Mouse (Mus musculus) ZHBTc4 (cell line): ENCODE measurements at regions not wholly inside any gene's neighbourhood (a gene's known extent, or its start where the extent isn't known, plus 50 kb on each side); places are given as distances from the start of the nearest gene placed in this dataset.

Source experiments
- DNase-seq: peaks from one replicate; pipeline ENCODE4 v3.0.0-alpha.2; 2011; ENCODE audit warnings: low read depth, low spot score

DNA sequence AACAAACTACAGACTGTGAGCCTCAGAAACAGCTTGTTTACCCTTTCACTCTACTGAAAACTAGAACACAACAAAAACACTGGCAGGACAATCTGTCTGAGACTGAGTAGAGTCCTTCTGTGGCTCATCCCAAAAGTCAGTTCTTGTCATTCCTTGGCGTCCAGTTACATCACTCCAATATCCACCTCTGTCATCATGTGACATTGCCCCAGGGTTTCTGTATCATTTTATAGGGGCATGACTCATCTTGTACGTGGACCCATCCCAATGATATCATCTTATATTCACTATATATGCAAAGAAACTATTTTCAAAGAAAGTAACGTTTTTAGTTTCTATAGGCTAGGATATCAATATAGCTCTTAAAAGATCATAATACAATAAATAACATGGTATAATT lies 152.3 kb downstream of the Dkk2 start:
- DNase-seq = no peak

- DNase-seq = no peak
Observed at GRCm38 (mm10) chr3:132257834-132258233, 172.7 kb downstream of the Dkk2 start.

GRCm38 (mm10) chr3:132269641-132270040 lies 184.5 kb downstream of the Dkk2 start:
- no peak for DNase-seq

- DNase-seq = no peak
Observed at GRCm38 (mm10) chr3:132274786-132275185, 189.7 kb downstream of the Dkk2 start.

- DNase-seq = no peak
Observed at GRCm38 (mm10) chr3:132277771-132278170, 192.7 kb downstream of the Dkk2 start.

GRCm38 (mm10) chr3:132287714-132288113 lies 202.6 kb downstream of the Dkk2 start:
- DNase-seq = no peak

DNA sequence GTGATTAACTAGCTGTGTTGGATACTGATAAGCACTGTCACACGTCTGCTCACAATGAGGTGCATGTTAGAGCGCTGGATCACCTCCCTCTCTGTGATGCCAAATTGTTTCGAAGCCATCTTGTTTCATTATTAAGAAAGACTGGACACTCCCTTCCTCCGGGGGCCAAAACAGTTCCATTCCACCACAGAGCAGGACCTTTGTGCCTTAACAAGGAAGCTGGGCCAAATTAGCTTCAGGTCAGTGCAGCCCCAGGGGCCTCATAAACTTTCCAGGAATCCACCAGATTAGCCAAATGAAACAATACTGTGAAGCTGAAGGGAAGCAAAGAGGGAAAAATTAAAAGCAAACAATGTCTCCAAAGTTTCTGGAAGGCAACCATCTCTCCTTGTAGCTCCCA lies 241.9 kb downstream of the Dkk2 start:
- no peak for DNase-seq

DNA sequence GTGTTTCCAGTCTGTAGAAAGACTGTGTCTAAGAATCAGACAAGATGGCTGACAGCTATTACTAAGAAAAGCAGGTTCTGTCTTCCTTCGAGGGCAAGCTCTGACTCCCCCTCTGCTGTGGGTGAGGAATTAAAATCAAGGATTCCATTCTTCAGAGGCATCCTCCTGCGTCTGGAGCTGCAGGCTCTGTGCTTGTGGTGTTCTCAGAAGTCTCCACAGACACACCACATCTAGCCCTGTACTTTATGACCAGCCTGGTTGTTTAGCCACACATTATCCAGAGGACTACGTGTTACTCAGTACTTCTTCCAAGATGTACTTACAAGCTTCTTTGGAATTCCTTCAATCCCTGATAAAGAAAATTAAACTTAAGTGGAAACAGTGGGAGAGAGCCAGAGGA lies 258.5 kb downstream of the Dkk2 start:
- DNase-seq = no peak

GRCm38 (mm10) chr3:132345856-132346255 lies 260.8 kb downstream of the Dkk2 start:
- no peak for DNase-seq

DNA sequence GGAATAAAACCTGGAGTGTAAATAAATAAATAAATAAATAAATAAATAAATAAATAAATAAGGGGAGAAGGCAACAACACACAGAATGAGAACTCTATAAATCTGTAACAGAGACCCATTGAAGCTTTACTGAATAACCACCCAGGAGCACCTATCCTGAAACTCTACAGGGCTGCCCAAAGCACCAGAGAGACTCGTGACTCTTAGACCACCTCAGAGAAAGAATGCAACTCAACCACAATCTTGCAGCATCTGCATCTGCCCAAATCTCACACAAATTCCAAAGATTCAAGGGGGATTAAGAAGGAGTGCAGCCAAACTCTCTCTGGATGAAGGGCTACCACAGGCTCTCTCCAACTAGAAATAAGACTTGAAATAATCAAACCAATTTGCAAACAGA lies 264.5 kb downstream of the Dkk2 start:
- no peak for DNase-seq

DNA sequence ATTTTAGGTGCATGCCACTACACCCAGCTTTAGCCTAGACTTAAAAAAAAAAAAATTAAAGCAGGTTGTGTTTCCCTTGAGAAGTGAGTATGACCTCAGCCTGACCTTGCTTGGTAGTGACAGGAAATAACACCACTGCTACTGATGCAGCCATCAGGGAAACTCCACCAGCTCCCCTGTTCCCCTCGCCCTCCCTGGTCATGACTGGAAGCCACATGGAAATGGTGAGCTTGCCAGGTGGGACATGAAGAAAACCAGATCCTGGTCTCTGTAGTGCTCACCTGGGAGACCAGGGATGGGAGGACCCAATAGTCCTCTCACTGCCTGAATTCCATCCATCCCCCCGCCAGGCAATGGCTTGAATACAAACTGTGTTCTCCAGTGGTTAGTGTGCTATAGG lies 268.1 kb downstream of the Dkk2 start:
- DNase-seq = no peak

- DNase-seq = no peak
Observed at GRCm38 (mm10) chr3:132359596-132359995, 270.0 kb upstream of the Gimd1 start.

DNA sequence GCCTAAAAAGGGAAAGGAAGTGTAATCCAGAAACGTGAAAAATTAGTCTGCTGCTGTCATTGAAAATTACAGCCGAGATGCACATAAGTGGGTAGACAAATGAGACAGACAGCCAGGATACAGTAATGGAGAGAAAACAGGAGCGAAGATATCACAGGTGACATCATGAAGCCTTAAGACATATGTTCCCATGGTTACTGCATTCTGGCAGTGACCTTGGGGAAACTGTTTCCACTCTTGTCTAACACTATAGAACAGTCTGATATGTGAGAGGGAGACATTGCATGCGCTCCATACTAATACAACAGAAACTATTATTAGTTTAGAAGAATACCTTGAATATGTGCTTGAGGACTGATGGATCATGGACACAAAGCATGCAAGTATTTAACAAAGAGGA lies 254.0 kb upstream of the Gimd1 start:
- DNase-seq = no peak

DNA sequence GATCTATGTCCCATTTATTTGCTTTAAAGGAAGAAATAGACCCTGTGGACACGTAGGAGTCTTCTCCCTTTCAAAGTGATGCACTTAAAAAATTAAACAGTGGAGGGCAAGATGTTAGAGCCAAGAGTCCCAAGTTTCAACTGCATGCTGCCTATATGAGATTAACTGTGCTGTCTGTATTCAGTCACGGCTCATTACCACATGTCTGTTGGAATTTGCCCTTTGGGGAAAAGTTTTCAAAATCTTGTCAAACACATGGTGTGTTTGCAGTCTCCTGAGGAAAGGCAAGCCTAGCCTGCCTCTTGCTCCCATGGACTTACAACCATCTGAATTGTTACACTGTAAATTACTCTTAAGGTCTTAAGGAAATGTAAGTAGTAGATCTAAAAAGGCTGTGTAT lies 211.9 kb upstream of the Gimd1 start:
- no peak for DNase-seq

DNA sequence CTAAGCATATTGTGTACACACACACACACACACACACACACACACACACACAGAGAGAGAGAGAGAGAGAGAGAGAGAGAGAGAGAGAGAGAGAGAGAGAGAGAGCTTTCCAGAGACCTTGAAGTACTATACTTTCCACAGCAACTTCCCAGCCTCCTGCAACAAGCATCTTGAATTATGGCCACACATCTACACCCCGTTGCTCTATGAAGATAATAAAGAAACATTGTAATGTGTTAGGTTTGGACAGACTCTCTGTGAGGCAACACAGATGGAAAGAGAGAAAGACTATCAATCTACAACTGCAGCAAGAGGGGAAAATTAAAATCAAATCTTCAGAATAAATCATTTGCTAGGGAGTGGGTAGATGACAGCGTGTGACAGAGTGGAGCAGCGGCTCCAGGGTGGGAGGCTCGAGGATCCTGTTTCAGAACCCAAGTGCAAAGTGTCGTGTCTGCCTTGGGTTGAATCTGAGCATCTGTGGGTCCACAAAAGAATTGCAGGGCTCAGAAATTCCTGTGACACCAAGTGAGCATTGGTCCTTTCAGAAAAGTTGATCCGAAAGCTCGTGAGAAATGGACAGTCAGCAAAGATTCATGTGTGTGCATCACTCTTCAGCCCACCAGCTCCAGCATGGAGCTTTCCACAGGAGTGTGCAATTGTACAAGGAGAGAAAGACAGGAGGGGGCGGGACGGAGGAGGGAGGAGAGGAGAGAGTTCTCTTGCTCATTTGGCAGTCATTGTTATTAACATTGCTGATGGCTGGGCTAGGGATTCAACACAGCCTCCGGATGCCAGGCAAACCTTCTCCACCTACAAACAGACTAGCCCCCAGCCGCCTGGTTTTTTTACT lies 203.6 kb upstream of the Gimd1 start:
- peak; percentile 13 for DNase-seq

- no peak for DNase-seq
Observed at GRCm38 (mm10) chr3:132427244-132427643, 202.4 kb upstream of the Gimd1 start.

DNA sequence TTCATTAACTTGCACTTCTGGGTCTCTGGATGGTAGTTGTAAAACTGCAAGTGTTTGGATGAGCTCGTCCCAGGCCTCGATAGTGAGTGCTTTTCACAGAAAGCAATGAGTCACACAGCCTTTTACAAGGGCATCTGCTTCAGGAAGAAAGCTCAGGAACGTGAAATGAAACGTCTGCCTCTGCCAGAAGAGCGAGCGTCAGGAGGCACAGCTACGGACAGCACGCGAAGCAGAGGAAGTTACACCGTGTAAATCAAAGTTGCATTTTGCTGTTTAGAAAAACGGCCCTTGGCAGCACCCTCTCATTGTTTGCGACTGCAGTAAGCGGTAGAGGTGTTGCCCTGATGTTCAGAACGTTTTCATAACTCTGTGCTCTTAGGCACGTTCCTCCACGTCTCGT lies 201.5 kb upstream of the Gimd1 start:
- DNase-seq = no peak

DNA sequence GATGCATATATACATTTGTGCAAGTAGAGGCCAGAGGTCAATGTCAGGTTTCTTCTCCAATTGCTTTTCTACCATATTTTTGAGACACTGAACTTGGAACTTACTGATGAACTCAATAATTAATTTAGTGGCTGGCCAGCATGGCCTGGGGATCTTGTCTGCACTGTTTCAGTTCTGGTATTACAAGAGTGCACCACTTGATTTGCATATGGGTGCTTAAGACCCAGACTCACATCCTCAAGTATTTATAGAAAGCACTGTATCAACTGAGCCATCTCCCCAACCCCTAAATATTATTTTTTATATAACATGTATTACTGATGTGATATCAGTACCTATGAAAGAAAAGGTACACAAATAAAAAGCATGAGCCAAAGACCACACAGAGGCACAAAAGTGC lies 197.8 kb upstream of the Gimd1 start:
- DNase-seq = no peak

- no peak for DNase-seq
Observed at GRCm38 (mm10) chr3:132441226-132441625, 188.4 kb upstream of the Gimd1 start.

- no peak for DNase-seq
Observed at GRCm38 (mm10) chr3:132453927-132454326, 175.7 kb upstream of the Gimd1 start.

- no peak for DNase-seq
Observed at GRCm38 (mm10) chr3:132462348-132462959, 167.2 kb upstream of the Gimd1 start.

- DNase-seq = no peak
Observed at GRCm38 (mm10) chr3:132471070-132471469, 158.6 kb upstream of the Gimd1 start.

DNA sequence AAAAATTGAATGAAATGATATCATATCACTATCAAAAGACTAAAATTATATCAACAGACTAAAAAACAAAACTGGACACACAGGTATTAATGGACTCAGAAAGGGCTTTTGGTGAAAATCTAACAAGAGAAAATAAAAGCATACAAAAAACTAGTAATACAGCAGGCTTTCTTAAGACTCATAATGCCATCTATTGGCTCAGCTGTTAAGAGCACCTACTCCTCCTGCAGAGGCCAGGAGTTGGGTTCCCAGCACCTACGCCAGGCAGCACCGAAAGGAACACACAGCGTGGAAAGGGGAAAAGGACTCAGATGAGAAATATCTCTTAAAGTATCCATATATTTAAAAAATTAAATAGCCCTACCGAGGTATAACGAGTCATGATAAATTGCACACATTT lies 151.9 kb upstream of the Gimd1 start:
- DNase-seq = no peak
